20 mouse cellular contexts compared by ENCODE assay signal in genomic region chr9:45846891-45847460, GRCm38 (mm10). TPM values are rescaled to one million over a fixed set of nuclear protein-coding genes. Genes with fewer than 3 reads are reported as not detected.
DNase-seq lines count a peak whose midpoint lies in the region; ATAC-seq and TF ChIP-seq lines count a peak whose summit lies in the region.
"Had no signal": no experiment of that assay in that cellular context is flagged by ENCODE, and none has a peak within 500 bp of the region (broad histone marks: within the 10 kb centered on the region; RNA-seq: fewer than 3 reads in every experiment).

No protein-coding gene starts in this region.

- no peaks in the 10 kb centered on the region for H3K27me3 ChIP-seq in ES-Bruce4 (ENCODE audit: control insufficient read depth, insufficient read depth, low read length, poor library complexity, severe bottlenecking)
- no peaks in the 10 kb centered on the region; the same call in 1 of the 2 replicates for H3K27me3 ChIP-seq in heart, embryonic 11.5 days (ENCODE audit: control insufficient read depth, insufficient read depth, low read length)
- H3K27me3 ChIP-seq: embryonic facial prominence, embryonic 13.5 days; neural tube, embryonic 15.5 days had no signal

- no peak for TF ChIP-seq EP300 in ES-Bruce4 (IDR thresholded peaks at IDR 0.05; ENCODE audit: insufficient read depth, low read depth, low read length)

- no peak overlapping the region for H3K4me3 ChIP-seq in gastrocnemius, adult 2 months
- H3K4me3 ChIP-seq in ES-Bruce4 (ENCODE audit: low read depth, low read length): no peak overlapping the region
- H3K4me3 ChIP-seq in heart, embryonic 11.5 days (ENCODE audit: low read depth, low read length): no peak overlapping the region
- H3K4me3 ChIP-seq: embryonic facial prominence, embryonic 13.5 days; forebrain, embryonic 10.5 days; heart, embryonic 10.5 days; neural tube, embryonic 15.5 days had no signal

- TF ChIP-seq CTCF in gastrocnemius, adult 2 months (IDR thresholded peaks at IDR 0.05): no peak
- no peak for TF ChIP-seq CTCF in ES-Bruce4 (IDR thresholded peaks at IDR 0.05; ENCODE audit: low read depth, low read length)

- H3K36me3 ChIP-seq in ES-Bruce4 (ENCODE audit: control insufficient read depth, insufficient read depth, low read length, poor library complexity, severe bottlenecking): no peaks in the 10 kb centered on the region
- no peaks in the 10 kb centered on the region; the same call in 1 of the 2 replicates for H3K36me3 ChIP-seq in heart, embryonic 11.5 days (ENCODE audit: control insufficient read depth, insufficient read depth, low read length)
- H3K36me3 ChIP-seq: embryonic facial prominence, embryonic 13.5 days; forebrain, embryonic 10.5 days had no signal

- no peak overlapping the region for H3K9ac ChIP-seq in ES-Bruce4 (ENCODE audit: low read depth, poor library complexity, severe bottlenecking)
- H3K9ac ChIP-seq in heart, embryonic 11.5 days (ENCODE audit: low read depth, low read length): no peak overlapping the region
- H3K9ac ChIP-seq: embryonic facial prominence, embryonic 13.5 days; neural tube, embryonic 15.5 days had no signal

- no peaks in the 10 kb centered on the region for H3K9me3 ChIP-seq in ES-Bruce4 (replicated peaks; ENCODE audit: control insufficient read depth, insufficient read depth, low read length, poor library complexity, severe bottlenecking)
- no peaks in the 10 kb centered on the region for H3K9me3 ChIP-seq in heart, embryonic 11.5 days (replicated peaks; ENCODE audit: control insufficient read depth, low read length)
- H3K9me3 ChIP-seq: embryonic facial prominence, embryonic 13.5 days; forebrain, embryonic 10.5 days; heart, embryonic 10.5 days; neural tube, embryonic 15.5 days had no signal

- peaks cover 9% of the 10 kb centered on the region for H3K4me1 ChIP-seq in ES-Bruce4 (ENCODE audit: control insufficient read depth, insufficient read depth, low read length)
- H3K4me1 ChIP-seq in heart, embryonic 11.5 days (ENCODE audit: control insufficient read depth, insufficient read depth, low read length): peaks cover 19% of the 10 kb centered on the region

- intact Hi-C loops in gastrocnemius, adult 2 months (cut with DNase I): no loop called here
- intact Hi-C loops in left cerebral cortex, postnatal 14 days (cut with DNase I): no loop called here

- 80% methylated on average over 5 of the region's 5 CpGs for WGBS in heart, embryonic 11.5 days (ENCODE audit: insufficient replicate concordance)

- DNase-seq in gastrocnemius, adult 2 months: no peak
- DNase-seq in gastrocnemius, adult 8-10 months (ENCODE audit: low spot score in 2 of 2): no peak
- DNase-seq in lung, adult 18-20 months: no peak
- no peak for DNase-seq in left cerebral cortex, postnatal 14 days (ENCODE audit: low spot score in 2 of 2)
- DNase-seq: cerebellum, adult 8-10 months; gastrocnemius, postnatal 25 days; heart, postnatal 14 days; kidney, adult 2 months; kidney, postnatal 14 days; layer of hippocampus, adult 9-11 months; retina, postnatal 1 day had no signal

- TF ChIP-seq POLR2A in ES-Bruce4 (IDR thresholded peaks at IDR 0.05; ENCODE audit: insufficient read depth, low read length): no peak

- no peak overlapping the region for H3K4me2 ChIP-seq in heart, embryonic 11.5 days
- H3K4me2 ChIP-seq: embryonic facial prominence, embryonic 13.5 days; neural tube, embryonic 15.5 days had no signal

- ATAC-seq in common myeloid progenitor, adult 5-6 weeks (replicated peaks; ENCODE audit: low read depth, poor library complexity, severe bottlenecking): peak; percentile 72
- ATAC-seq in megakaryocyte progenitor cell, adult 5-6 weeks (replicated peaks; ENCODE audit: poor library complexity): peak; percentile 70
- no peak for ATAC-seq in heart, embryonic 11.5 days (replicated peaks; ENCODE audit: insufficient number of reproducible peaks, low FRiP score, low TSS enrichment)
- ATAC-seq: lung, postnatal 0 days had no signal

- peak overlapping the region; percentile 79 for H3K27ac ChIP-seq in gastrocnemius, adult 2 months
- H3K27ac ChIP-seq in ES-Bruce4 (ENCODE audit: insufficient read depth, low read length): 0 out of 2 replicates have a peak overlapping the region, but pooled peaks have one; percentile 77
- no peak overlapping the region for H3K27ac ChIP-seq in heart, embryonic 11.5 days (ENCODE audit: low read depth, low read length)
- H3K27ac ChIP-seq: embryonic facial prominence, embryonic 13.5 days; forebrain, embryonic 10.5 days; heart, embryonic 10.5 days; neural tube, embryonic 15.5 days had no signal

RNA-seq across cellular contexts. Expression of gene Bace1, which starts 8.6 kb away (rescaled TPM):
- total RNA-seq in gastrocnemius, adult 2 months (2021): 10 to 100 TPM; 26.1 to 72.2 TPM
- total RNA-seq in gastrocnemius, adult 8-10 months (2022): 10 to 100 TPM; 28.3 to 64.8 (median 51.1) TPM
- 14.3 and 18.8 TPM in 2 replicates for polyA plus RNA-seq in ES-Bruce4 (2011; ENCODE audit: insufficient read depth, insufficient read length, low read depth, missing spikeins)
- total RNA-seq in common myeloid progenitor, adult 5-6 weeks (2017): 9.0 and 13.7 TPM in 2 replicates
- total RNA-seq in megakaryocyte progenitor cell, adult 5-6 weeks (2015): 29.5 and 31.0 TPM in 2 replicates
- 33.4 and 44.1 TPM in 2 replicates for total RNA-seq in megakaryocyte progenitor cell, adult 5-6 weeks (2017)
- 17.5 and 19.5 TPM in 2 replicates for polyA plus RNA-seq in heart, embryonic 11.5 days (2014; fragmentation: Nextera tagmentation; extraction: Ambion mirVana)
- 100 to 1,000 TPM; 108 to 111 TPM for total RNA-seq in left cerebral cortex, postnatal 14 days (2021)

RNA-seq across cellular contexts. Expression of gene Cep164, which starts 18.5 kb away (rescaled TPM):
- total RNA-seq in gastrocnemius, adult 2 months (2021): 1 to 10 TPM; 2.0 to 2.5 TPM
- 1 to 10 TPM; 2.1 to 3.9 (median 2.4) TPM for total RNA-seq in gastrocnemius, adult 8-10 months (2022)
- polyA plus RNA-seq in ES-Bruce4 (2011; ENCODE audit: insufficient read depth, insufficient read length, low read depth, missing spikeins): 32.5 and 33.4 TPM in 2 replicates
- total RNA-seq in common myeloid progenitor, adult 5-6 weeks (2017): 12.4 and 13.8 TPM in 2 replicates
- total RNA-seq in megakaryocyte progenitor cell, adult 5-6 weeks (2015): 9.7 and 15.5 TPM in 2 replicates
- total RNA-seq in megakaryocyte progenitor cell, adult 5-6 weeks (2017): 16.2 and 19.8 TPM in 2 replicates
- polyA plus RNA-seq in heart, embryonic 11.5 days (2014; fragmentation: Nextera tagmentation; extraction: Ambion mirVana): 15.2 and 19.8 TPM in 2 replicates
- total RNA-seq in left cerebral cortex, postnatal 14 days (2021): 10 to 100 TPM; 15.0 to 15.4 TPM

RNA-seq across cellular contexts. Expression of gene Pcsk7, which starts 59.3 kb away (rescaled TPM):
- total RNA-seq in gastrocnemius, adult 2 months (2021): 10 to 100 TPM in 1 of 2 experiments, 1 to 10 TPM in 1; 9.3 to 12.3 TPM
- total RNA-seq in gastrocnemius, adult 8-10 months (2022): 10 to 100 TPM in 2 of 4 experiments, 1 to 10 TPM in 2; 7.9 to 14.1 (median 10.7) TPM
- polyA plus RNA-seq in ES-Bruce4 (2011; ENCODE audit: insufficient read depth, insufficient read length, low read depth, missing spikeins): 9.2 and 9.8 TPM in 2 replicates
- 12.0 and 16.9 TPM in 2 replicates for total RNA-seq in common myeloid progenitor, adult 5-6 weeks (2017)
- total RNA-seq in megakaryocyte progenitor cell, adult 5-6 weeks (2015): 8.5 and 9.6 TPM in 2 replicates
- 11.2 and 14.4 TPM in 2 replicates for total RNA-seq in megakaryocyte progenitor cell, adult 5-6 weeks (2017)
- polyA plus RNA-seq in heart, embryonic 11.5 days (2014; fragmentation: Nextera tagmentation; extraction: Ambion mirVana): 11.2 and 16.7 TPM in 2 replicates
- 10 to 100 TPM; 19.7 to 20.3 TPM for total RNA-seq in left cerebral cortex, postnatal 14 days (2021)

RNA-seq across cellular contexts. Expression of gene Rnf214, which starts 59.7 kb away (rescaled TPM):
- 10 to 100 TPM; 25.3 to 31.0 TPM for total RNA-seq in gastrocnemius, adult 2 months (2021)
- 10 to 100 TPM; 23.7 to 28.9 (median 25.5) TPM for total RNA-seq in gastrocnemius, adult 8-10 months (2022)
- polyA plus RNA-seq in ES-Bruce4 (2011; ENCODE audit: insufficient read depth, insufficient read length, low read depth, missing spikeins): 40.5 and 43.0 TPM in 2 replicates
- total RNA-seq in common myeloid progenitor, adult 5-6 weeks (2017): 21.4 and 40.1 TPM in 2 replicates
- total RNA-seq in megakaryocyte progenitor cell, adult 5-6 weeks (2015): 20.3 and 21.2 TPM in 2 replicates
- total RNA-seq in megakaryocyte progenitor cell, adult 5-6 weeks (2017): 26.5 and 27.4 TPM in 2 replicates
- polyA plus RNA-seq in heart, embryonic 11.5 days (2014; fragmentation: Nextera tagmentation; extraction: Ambion mirVana): 39.3 and 45.9 TPM in 2 replicates
- 10 to 100 TPM; 74.5 to 75.5 TPM for total RNA-seq in left cerebral cortex, postnatal 14 days (2021)
